Mouse (Mus musculus) myocyte (in vitro differentiated cells): ENCODE measurements around the gene Gabarap.

Source experiments
- CEBPB ChIP-seq: IDR thresholded peaks from 2 replicates; pipeline ENCODE4 v1.6.1; 2011; ENCODE audit warnings: mild to moderate bottlenecking, moderate library complexity; ENCODE audit not compliant: poor library complexity, insufficient read depth, severe bottlenecking
- E2F4 ChIP-seq: IDR thresholded peaks from one replicate; pipeline ENCODE4 v1.6.1; 2011; ENCODE audit warnings: mild to moderate bottlenecking, control low read depth, moderate library complexity; ENCODE audit not compliant: insufficient read depth
- MAX ChIP-seq: IDR thresholded peaks from one replicate; pipeline ENCODE4 v1.6.1; 2011; ENCODE audit warnings: low read depth, mild to moderate bottlenecking, control low read depth
- MYOD1 ChIP-seq, 3 experiments: IDR thresholded peaks; one replicate each; pipeline ENCODE4 v1.6.1; 2011; ENCODE audit warnings: control low read depth in 2 of 3, low read depth in 2 of 3, mild to moderate bottlenecking in 2 of 3, moderate library complexity in 1 of 3; ENCODE audit not compliant: insufficient read length in 2 of 3, control insufficient read depth in 1 of 3
- MYOG ChIP-seq, 3 experiments: IDR thresholded peaks; one replicate each; pipeline ENCODE4 v1.6.1; 2011; ENCODE audit warnings: control low read depth in 2 of 3, low read depth in 2 of 3, mild to moderate bottlenecking in 2 of 3; ENCODE audit not compliant: insufficient read length in 2 of 3, control insufficient read depth in 1 of 3, insufficient read depth in 1 of 3
- POLR2A ChIP-seq: IDR thresholded peaks from one replicate; pipeline ENCODE4 v1.6.1; 2011; ENCODE audit warnings: low read depth, mild to moderate bottlenecking, control low read depth, moderate library complexity; ENCODE audit not compliant: insufficient read length
- POLR2AphosphoS2 ChIP-seq: IDR thresholded peaks from one replicate; pipeline ENCODE4 v1.6.1; 2011; ENCODE audit warnings: low read depth, control low read depth; ENCODE audit not compliant: insufficient read length
- REST ChIP-seq: IDR thresholded peaks from one replicate; pipeline ENCODE4 v1.6.1; 2011; ENCODE audit warnings: mild to moderate bottlenecking, control low read depth, moderate library complexity; ENCODE audit not compliant: insufficient read depth, insufficient read length
- SRF ChIP-seq: IDR thresholded peaks from one replicate; pipeline ENCODE4 v1.6.1; 2011; ENCODE audit warnings: low read depth; ENCODE audit not compliant: control insufficient read depth, insufficient read length
- TCF12 ChIP-seq: IDR thresholded peaks from one replicate; pipeline ENCODE4 v1.6.1; 2011; ENCODE audit warnings: mild to moderate bottlenecking, control low read depth; ENCODE audit not compliant: poor library complexity, insufficient read depth, severe bottlenecking
- TCF3 ChIP-seq: IDR thresholded peaks from one replicate; pipeline ENCODE4 v1.6.1; 2011; ENCODE audit warnings: low read depth, control low read depth; ENCODE audit not compliant: insufficient read length
- USF1 ChIP-seq: IDR thresholded peaks from one replicate; pipeline ENCODE4 v1.6.1; 2011; ENCODE audit warnings: low read depth, mild to moderate bottlenecking, control low read depth, moderate library complexity

DNA sequence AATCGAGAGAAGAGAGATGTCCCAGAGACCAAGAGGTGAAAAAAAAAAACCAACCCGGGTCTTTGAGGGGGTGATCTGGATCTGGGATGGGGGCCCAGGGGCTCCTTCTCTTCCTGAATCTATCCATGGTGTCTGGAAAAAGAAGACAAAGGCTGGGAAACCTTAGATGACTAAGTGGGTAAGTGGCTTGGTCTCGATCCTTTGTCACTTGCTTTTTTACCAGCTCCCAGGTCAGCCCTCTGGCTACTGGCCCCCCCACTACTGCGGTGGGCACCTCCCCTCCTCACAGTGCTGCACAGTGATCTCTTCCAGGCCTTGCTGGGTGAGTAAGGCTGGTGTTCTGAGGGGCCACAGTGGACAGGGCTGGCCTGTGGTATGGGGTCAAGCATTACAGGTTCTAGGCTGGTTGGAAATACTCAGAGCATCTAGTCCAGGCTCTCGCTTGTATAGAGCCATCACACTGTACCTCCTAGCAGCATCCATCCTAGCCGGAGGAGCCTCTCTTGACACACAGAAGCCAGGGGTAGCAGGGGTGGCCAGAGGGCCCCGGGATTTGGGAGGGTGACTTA lies 26.3 kb downstream of the Gabarap start:
- TF ChIP-seq REST, result no peak
- no peak for TF ChIP-seq MYOG (IDR thresholded peaks at IDR 0.05; ENCODE audit: control insufficient read depth in 1 of 3, insufficient read depth in 1 of 3, insufficient read length in 2 of 3, low read depth in 2 of 3)
- TF ChIP-seq POLR2AphosphoS2, result no peak
- TF ChIP-seq MYOD1 (IDR thresholded peaks at IDR 0.05; ENCODE audit: control insufficient read depth in 1 of 3, insufficient read length in 2 of 3, low read depth in 2 of 3), result no peak
- TF ChIP-seq POLR2A, result no peak
- no peak for TF ChIP-seq USF1
- no peak for TF ChIP-seq CEBPB
- no peak for TF ChIP-seq E2F4
- no peak for TF ChIP-seq MAX
- no peak for TF ChIP-seq TCF12
- no peak for TF ChIP-seq TCF3
- TF ChIP-seq SRF, result no peak
